Mouse (Mus musculus) embryo, embryonic 11.5 days (tissue): Measurements from ENCODE around the gene Apobr.

Experiments used
- DNase-seq: peaks from one replicate; pipeline ENCODE4 v3.0.0-alpha.2; 2012; ENCODE audit warnings: low read depth, low spot score

Apobr gene

DNA sequence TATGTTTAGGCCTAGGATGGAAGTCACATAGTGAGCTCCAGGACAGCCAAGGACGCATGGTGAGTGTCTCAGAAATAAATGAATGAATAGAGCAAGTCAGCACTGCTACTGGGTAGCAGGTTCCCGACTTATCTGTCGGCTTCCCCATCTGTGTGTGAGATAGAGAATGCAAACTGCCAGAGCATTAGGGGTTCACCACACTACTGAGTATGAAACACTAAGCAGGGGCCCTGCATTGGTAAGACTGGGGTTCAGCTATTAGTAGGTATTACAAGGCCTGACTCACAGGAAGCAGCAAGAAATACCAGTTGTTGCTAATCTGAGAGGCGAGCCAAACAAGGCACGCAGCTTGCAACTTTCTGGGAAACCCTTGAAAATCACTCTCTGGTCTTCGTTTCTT is 14.2 kb downstream of the Apobr start:
- DNase-seq, result no peak

DNA sequence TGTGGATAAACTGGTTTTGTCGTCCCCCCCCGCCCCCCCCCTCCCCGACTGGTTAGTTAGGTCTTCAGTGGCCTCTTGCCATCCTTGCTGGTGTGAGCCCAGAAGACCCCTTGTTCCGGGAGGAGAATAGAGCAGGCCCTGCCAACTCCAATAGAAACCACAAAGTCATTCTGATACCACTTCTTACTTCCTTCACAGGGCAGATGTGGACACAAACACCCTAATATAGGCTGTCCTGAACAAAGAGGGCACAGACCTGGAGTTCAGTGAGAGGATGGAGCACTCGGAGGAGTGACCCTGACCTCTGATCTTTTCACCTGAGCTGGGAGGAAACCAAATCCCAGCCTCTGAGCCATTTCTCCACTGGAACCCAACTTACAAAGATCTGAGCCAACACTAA is 17.2 kb downstream of the Apobr start:
- DNase-seq, result no peak

DNA sequence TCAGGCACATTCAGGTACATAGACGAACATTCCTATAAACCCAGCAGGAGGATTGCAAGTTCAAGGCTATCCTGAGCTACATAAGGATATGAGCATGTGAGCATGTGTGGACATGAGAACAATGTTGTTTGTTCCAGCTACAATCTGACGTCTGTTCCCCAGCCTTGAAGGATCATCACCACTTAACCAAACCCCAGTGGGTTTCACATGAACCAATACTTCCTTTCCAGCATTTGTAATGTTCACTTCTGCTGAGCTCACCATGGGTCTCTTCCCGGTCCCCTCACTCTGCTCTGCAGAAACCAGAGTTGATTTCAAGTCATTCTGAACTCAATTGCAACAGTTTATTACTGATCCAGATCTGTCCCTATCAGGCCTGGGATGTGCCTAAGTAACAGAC is 17.9 kb downstream of the Apobr start:
- DNase-seq, result no peak

DNA sequence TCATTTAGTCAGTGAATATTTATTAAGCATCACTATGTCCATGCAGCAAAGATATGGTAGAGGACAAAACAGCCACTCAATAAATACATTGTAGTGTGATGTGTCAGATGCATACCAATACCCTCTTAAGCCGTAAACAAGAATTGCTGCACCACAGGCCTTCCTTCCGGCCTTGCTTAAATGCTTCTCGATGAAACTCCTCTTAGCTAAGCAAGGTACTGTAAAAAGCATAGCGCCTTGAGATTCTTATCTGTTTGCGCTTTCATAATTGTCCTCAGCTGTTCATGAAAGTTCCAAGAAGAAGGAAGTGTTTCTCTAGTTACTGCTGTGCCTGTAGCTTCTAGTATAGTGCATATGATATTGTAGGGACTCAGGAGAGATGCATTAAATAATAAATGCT is 21.9 kb downstream of the Apobr start:
- DNase-seq, result no peak

DNA sequence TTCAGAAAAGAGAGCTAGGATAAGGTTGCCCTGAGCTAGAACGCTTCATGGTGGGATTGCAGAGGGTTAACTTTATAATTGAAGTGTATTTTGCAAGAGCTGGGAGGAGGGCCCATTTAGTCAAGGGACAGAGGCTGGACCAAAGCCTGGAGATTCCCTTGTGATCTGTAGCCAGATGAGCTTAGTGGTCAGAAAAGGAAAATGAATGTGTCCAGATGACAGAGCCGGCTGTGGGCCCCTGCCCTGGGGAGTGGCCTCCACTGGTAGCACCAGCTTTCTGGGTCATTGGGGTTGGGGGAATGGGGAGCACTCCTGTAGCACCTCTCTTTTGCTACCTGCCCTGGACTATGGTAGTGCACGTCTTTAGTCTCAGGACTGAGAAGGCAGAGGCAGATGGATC is 22.3 kb downstream of the Apobr start:
- no peak for DNase-seq

DNA sequence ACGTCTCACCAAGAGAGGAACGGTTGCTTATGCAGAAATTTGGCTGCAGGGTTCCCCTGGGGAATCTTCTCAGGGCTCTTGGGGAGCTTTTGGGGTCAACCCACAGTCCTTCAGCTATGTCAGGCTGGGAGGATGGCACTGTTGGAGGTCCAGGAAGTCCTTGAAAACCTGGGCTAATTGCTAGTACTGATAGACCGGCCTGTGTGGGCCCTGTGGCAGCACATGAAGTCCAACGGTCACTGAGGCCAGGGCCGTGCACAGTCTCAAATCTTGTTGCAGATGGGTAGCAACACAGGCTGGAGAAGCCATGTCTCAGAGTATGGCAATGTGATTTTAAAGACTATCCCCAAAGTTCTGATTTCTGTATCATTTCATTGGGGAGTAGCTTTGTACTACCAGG is 23.1 kb downstream of the Apobr start:
- DNase-seq, result no peak

DNA sequence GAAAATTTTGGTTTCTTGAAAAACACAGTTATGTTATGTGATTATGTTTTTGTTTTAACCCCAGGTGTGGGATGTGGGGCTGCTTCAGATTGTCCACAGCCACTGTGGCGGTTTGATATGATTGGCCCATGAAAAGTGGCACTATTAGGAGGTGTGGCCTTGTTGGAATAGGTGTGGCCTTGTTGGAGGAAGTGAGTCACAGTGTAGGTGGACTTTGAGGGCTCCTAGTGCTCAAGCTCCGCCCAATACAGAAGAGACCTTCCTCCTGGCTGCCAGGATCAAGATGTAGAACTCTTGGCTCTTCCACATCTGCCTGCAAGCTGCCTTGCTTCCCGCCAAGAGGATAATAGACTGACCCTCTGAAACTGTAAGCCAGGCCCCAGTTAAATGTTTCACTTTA is 28.0 kb downstream of the Apobr start:
- no peak for DNase-seq

DNA sequence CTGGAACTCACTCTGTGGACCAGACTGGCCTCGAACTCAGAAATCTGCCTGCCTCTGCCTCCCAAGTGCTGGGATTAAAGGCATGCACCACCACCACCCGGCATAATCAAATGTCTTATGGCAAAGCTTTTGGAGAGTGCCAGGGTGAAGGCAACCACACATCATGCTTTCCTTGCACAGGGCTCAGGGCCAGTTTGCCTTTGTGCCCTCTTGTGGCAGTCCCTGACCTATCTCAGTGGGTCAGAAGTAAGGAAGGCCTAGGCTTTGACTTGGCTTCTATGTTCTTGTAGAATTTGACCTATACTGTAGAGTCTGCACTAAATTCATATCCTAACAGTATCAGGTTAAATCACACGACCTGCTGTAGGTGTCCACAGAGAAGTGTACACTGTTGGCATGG is 32.0 kb downstream of the Apobr start:
- no peak for DNase-seq

DNA sequence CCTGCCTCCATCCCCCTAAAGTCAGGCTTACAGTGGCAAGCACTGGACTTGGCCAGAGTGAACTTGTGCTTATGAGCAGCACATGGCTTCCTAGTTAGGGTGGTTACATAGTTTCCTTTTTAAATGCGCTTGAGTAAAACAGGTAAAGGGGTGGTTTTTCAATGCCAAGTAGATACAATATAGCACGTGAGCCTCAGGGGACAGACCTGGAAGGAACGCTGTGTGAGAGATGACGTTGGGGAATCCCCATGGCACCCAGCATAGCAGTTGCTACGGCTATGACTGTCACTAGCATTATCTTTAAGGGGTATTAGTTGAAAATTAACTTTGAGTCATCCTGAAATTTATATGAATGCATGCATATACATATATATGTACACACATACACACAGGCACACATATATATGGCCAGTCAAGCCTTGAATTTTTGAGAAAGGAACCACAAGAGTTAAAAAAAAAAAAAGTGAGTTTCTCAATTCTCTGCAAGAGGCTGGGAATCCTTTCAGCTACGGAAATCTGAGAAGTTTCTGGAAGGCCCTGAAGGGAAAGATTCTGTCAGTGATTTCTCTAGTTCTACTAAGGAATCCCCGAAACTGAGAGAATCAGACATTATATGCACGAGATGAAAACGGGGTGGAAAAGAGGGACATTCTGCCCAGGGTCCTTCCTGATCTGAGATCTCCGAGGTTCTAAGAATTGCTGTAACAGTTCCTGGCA is 35.0 kb downstream of the Apobr start:
- DNase-seq, result no peak

DNA sequence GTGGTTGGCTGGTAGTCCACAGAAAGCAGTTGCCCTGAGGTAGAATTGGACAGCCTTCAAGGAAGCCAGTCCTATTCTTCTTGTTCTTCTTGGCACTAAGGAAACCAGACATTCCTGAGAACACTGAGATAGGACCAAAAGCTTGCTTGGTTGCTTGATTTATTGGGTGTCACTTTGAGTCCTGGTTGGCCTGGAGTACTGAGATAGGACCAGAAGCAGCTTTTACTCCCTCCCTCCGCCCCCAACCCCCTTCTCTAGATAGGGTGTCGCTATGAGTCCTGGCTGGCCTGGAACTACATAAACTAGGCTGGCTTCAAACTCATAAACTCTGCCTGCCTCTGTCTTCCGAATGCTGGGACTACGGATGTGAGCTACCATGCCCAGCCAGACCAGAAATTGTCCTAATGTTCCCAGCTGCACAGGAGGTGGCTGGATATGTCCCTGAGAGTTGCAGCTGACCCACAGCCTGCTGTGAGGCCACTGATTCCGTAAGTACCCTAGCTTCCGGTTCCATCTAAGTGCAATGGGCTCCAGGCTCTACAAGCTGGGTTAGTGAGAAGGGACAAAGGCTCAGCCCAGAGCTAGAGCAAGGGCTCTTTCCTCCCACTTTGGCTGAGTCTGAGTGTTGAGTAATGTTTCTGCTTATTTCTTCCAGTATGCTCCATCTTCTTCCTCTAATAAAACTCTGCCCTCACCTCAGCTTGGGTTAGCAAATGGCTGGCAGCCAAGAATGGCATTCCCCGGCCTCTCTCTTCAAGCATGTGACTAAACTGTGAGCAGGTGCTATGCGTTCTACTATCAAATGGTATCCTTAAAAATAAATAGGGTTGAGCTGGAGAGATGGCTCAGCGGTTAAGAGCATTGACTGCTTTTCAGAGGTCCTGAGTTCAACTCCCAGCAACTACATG is 37.0 kb downstream of the Apobr start:
- no peak for DNase-seq

DNA sequence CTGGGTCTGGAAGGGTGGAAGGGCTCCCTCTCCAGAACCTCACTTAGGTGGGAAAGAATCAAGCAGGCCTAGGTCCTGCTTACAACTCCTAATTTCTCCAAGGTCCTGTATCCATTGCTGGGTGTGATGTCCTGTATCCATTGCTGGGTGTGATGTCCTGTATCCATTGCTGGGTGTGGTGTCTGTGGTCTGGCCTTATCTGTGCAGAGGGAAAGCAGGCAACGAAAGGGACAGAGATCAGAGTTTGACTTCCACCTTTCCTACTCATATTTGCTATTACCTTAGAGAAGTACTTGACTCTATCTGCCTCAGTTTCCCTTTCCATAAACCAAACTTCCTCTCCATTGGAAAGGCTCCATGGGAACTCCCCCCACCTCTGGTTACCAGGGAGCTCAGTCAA is 38.6 kb downstream of the Apobr start:
- DNase-seq, result no peak

DNA sequence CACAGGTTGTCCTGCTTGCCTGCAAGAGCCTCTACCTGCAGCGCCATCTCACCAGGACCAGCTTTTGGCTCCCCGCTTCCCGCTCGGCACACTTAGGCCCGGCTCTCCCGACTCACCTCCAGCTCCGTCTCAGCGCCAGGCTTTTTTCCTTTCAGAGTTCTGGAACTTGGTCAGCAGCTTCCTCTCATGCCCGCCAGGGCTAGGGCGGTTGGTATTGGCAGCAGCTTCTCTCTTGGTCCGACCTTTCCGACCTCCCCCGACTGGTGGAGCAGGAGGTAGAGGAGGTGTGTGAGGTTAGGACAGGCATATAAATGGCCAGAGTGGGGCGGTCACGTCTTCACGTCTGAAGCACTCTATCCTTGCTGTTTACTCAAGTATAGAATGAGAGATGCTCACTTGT is 40.0 kb downstream of the Apobr start:
- no peak for DNase-seq

DNA sequence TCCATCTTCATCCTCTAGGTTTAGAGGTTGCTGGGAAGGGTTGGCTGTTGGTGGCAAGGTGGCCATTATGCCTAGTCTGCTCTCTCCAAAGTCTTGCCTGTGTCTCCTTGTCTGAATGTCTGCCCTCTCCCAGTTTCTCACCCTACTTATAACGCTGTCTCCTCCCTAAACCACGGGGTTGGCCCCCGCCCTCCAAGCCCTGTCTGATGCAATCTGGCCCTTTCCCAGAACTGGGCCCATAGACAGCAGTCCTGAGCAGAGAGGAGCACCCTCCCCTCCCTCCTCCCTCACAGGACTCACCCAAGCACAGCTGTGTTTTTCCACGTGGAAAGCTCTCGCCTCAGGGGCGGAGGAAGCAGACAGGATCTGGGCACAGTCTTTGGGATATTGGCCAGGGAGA is 40.6 kb downstream of the Apobr start:
- DNase-seq, result no peak

DNA sequence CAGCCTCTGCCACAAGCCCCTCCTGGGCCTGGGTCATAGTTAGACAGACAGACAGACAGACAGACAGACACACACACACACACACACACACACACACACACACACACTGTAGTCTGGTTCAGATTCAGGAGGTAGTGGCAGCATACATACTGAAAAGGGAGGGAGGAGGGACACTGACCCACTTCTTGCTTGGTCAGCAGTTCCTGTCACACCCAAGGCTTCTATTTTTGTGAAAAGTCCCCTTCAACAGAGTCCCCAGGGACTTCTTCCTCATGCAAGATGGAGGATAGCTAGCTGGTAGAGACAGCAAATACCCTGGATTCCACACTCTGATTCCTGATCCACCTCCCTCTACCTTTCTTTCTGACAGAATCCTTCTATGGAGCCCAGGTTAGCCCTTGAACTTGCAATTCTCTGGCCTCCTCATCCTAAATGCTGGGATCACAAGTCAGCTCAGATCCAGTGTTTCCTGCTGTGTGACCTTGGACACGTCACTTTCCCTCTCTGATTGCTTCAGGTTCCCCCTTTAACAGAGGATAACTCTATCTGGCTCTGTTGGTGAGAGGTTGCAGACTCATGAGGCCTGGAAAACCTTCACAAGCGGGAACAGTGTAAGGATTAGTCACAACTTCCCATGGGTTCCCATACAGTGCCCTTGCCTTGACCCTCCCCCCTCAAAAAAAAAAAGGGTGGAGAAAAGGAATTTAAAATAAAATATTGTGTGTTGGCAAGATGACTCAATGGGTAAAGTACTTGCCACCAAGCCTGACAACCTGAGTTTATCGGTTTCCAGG is 41.3 kb downstream of the Apobr start:
- no peak for DNase-seq

DNA sequence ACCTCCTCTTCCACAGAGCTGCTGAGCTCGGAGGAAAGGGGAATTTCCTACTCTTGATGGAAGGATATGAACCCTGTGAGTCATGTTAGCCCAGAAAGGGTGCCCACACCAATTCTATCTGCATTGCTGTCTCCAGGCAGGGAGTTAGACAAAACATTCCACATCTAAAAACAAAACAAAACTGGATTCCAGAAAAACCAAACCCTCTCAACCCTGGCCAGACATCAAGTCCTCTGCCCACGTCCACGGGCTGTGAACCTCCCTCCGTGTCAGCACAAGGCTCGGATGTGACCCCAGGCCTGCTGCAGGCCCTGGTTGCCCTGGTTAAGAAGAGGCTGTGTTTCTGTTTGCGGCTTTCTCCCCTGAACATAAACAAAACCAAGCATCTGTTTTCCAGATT is 43.4 kb downstream of the Apobr start:
- DNase-seq, result no peak

DNA sequence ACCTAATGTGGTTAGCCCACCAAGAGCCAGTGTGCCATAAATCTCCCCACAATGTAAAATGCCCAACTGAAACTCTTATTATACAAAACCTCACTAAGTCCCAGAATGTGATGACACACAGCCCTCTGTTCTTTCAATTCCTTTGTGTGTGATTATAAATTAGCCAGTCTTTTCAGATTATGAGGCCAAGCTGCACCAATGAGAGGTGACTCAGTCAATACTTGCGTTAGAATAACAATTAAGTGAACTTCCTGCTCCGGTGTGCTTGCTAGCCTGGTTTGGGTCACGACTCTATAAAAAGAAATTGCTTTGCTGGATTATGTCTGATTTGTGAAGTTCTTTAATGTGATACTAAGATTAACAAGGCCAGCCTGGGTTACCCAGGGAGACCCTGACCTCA is 45.2 kb downstream of the Apobr start:
- DNase-seq, result no peak

DNA sequence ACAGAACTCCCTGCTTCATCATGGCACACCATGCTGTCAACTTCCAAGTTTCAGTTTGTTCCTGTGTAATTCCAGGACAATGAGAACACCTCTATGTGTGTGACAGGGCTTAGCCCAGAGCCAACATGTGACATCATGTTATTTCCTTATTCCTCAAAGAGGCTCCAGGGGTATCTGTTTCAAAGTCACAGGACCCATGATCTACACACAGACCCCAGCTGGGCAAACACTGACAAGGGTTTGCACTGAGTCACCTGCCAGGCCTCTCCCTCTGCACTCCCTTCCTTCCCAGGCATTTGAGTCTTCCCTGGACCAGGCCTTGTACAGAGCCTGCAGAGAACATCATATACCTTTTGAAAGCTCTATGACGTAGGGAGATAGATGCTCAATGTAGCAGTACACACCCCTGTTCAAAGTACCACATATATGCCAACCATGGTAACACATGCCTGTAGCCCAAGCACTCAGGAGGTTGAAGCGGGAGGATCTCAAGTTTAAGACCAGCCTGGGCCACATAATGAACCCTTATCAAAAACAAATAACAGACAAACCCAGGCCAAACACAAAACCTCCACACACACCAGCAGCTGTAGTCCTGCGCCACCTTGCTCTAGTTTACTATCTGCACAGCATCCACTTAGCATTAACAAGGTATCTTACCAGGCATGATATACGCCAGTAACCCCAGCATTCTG is 46.2 kb downstream of the Apobr start, which contains the start of gene Nupr1:
Gene Nupr1, minus strand, starts transcription at position 38 of the 695 bp plus-strand sequence.
- DNase-seq, result no peak

DNA sequence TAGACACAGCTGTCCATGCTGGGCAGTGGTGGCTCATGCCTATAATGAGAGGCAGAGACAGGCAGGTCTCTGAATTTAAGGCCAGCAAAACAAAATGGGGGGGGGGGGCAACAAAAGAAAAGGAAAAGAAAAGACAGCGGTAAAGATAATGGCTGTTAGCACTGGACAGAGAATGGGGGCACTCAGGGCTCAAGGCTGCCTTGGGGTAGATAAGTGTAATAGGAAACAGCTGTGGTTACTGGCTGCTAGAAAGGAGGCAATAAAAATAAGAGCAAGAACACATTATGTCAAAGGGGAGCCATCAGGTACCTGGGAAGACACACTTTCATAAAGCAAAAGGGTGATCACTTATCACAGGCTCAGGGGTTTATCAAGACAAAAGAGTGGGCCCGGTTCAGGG is 47.7 kb downstream of the Apobr start:
- no peak for DNase-seq

DNA sequence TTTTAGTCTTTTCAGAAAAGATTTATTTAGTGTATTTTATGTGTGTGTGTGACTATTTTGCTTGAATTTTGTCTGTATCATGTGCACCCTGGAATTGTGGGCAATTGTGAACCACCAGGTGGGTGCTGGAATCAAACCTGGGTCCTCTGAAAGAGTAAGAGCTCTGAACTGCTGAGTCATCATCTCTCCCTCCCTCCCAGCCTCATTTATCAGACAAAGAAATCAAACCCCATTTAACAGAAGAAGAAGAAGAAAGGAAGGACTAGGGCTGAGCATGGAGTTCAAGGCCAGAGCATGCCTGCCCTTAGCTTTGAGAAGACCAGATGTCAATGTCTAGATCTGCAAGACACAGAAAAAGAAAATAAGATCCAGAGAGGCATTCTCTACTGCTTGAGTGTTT is 50.6 kb downstream of the Apobr start:
- DNase-seq, result no peak

DNA sequence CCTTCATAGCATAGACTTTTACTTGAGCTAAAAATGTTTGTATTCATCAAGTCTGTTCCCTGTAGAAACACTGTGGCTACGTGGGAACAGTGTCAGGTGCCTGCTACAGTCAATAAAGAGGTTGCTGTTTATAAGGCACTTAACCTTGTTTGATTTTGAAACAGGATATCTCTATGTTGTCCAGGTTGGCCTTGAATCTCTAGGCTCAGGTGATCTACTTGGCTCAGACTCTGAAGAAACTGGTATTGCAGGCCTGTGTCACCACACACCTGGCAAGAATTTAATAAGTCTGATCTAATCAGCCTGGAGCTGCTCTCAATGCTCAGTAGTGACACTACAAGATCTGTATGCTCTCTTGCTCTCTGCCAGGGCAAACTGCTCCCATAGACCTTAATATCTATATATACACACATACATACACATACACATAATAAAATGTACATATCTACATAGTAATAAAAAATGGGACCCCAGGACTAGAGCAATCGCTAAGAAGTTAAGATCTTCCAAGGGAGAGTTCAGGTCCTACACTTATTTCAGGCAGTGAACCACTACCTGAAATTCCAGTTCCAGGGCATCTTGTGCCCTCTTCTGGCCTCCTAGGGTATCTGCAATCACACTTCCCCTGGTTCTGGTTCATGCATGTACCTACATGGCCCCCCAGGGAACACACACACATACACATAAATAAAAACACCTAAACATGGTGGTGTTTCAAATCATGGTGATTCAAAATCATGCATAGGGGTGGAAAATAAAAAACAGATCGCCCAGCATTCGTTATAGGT is 52.2 kb downstream of the Apobr start:
- peak; percentile 14 for DNase-seq
